Mouse (Mus musculus): ENCODE measurements around the gene Camk1. TPM values are rescaled to one million over a fixed set of nuclear protein-coding genes. Genes with fewer than 3 reads are reported as not detected.

Camk1 gene
- total and polyA plus RNA-seq, 3 experiments = 0.20 to 5.3 (median 1.4) TPM

GRCm38 (mm10) chr6:113373491-113373890 lies 29.7 kb upstream of the Camk1 start:
- H3K9me3 ChIP-seq (replicated peaks; ENCODE audit: low read length) = no peaks in the 10 kb centered on the region
- H3K4me2 ChIP-seq (ENCODE audit: insufficient read depth, low read depth, poor library complexity, severe bottlenecking) = no peak overlapping the region
- no peak overlapping the region for H3K27ac ChIP-seq (ENCODE audit: insufficient read depth, low read depth)

DNA sequence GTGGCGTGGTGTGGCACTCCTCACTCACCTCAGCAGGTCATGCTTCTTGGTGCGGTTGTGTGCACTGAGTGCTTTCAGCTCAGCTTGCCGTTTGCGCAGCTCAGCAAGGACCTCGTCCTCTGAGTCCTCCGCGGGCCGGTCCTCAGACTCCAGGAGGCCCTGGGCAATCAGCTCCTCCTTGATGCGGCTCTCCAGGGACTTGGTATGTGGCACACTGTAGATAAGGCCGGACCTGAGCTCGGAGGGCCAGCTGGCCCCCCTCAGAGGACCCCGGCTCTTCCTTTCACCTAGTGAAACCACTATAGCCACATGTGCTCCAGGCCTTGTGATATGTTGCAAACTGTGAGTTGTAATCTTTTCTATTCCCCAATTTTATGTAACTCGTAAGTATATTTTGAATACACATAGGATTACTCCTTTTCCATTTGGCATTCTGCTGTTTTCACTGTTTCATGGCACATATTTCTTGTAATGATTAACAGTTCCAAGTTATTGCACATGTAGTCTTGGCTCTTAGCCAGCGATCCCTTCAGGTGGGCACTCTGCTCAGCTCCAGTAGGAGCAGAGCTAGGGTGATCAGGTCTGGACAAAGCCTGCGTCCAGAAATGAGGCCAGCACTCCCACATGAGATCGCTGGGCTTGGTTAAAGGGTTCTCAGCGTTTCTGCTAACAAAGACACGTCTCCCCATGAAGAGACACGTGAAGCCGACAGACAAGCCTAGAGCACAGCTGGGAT lies 26.6 kb upstream of the Camk1 start:
- H3K79me2 ChIP-seq (replicated peaks; ENCODE audit: control insufficient read depth, extremely low read depth, insufficient read depth, poor library complexity, severe bottlenecking) = no peaks in the 10 kb centered on the region
- H3K36me3 ChIP-seq (replicated peaks in 1 of 2; ENCODE audit: control insufficient read depth in 1 of 2, insufficient read depth in 1 of 2, low read length in 1 of 2) = peaks cover 66 to 85% of the 10 kb centered on the region in 2 experiments
- no peaks in the 10 kb centered on the region for H3K4me1 ChIP-seq (ENCODE audit: control insufficient read depth in 1 of 2, insufficient read depth in 2 of 2)
- no peak overlapping the region for H3K4me3 ChIP-seq (replicated peaks in 1 of 3; ENCODE audit: low read depth in 2 of 3, low read length in 2 of 3, poor library complexity in 1 of 3)
- no peak for DNase-seq (ENCODE audit: extremely low read depth)
- dilution Hi-C loops (cut with MboI; ENCODE audit: extremely low pct_ligation_motif_present, extremely low pct_unique_long_range_greater_than_20kb, low sequenced_read_pairs) (no loop called here), in situ Hi-C loops (cut with MboI; ENCODE audit: low pct_ligation_motif_present, low pct_unique_long_range_greater_than_20kb, low sequenced_read_pairs) (no loop called here)
- TF ChIP-seq NELFE (IDR thresholded peaks at IDR 0.05; ENCODE audit: low read depth, low read length) = no peak
- TF ChIP-seq HCFC1 (IDR thresholded peaks at IDR 0.05; ENCODE audit: low read depth, low read length) = no peak
- no peak for TF ChIP-seq JUN (IDR thresholded peaks at IDR 0.05; ENCODE audit: insufficient read depth, low read depth, low read length)
- no peak for TF ChIP-seq USF1 (IDR thresholded peaks at IDR 0.05; ENCODE audit: low read depth, low read length)
- no peak for TF ChIP-seq GABPA (IDR thresholded peaks at IDR 0.05; ENCODE audit: insufficient replicate concordance, low read depth, low read length)
- TF ChIP-seq POLR2AphosphoS2 (IDR thresholded peaks at IDR 0.05; ENCODE audit: low read depth, low read length) = no peak
- no peak for TF ChIP-seq POLR2A (IDR thresholded peaks at IDR 0.05; ENCODE audit: low read depth, low read length)
- TF ChIP-seq SIN3A (IDR thresholded peaks at IDR 0.05; ENCODE audit: low read length) = no peak
- H3K9ac ChIP-seq (ENCODE audit: insufficient read depth, low read depth) = no peak overlapping the region
- H3K27me3 ChIP-seq (replicated peaks) = no peaks in the 10 kb centered on the region
- H3K9me3 ChIP-seq (replicated peaks; ENCODE audit: low read length) = no peaks in the 10 kb centered on the region
- no peak overlapping the region for H3K27ac ChIP-seq (ENCODE audit: insufficient read depth, low read depth)
- H3K4me2 ChIP-seq (ENCODE audit: insufficient read depth, low read depth, poor library complexity, severe bottlenecking) = no peak overlapping the region

More at GRCm38 (mm10) chr6:113373491-113373890, 29.7 kb upstream of the Camk1 start:
- Histone ChIP-seq H3K4me1 (ENCODE audit: control insufficient read depth in 1 of 2, insufficient read depth in 2 of 2) (peaks cover 0 to 9% of the 10 kb centered on the region in 2 experiments; a peak in 2 of 4 replicates), H3K79me2 (replicated peaks; ENCODE audit: control insufficient read depth, extremely low read depth, insufficient read depth, poor library complexity, severe bottlenecking) (peaks cover 5% of the 10 kb centered on the region), H3K9ac (ENCODE audit: insufficient read depth, low read depth) (no peak overlapping the region), H3K27me3 (replicated peaks) (no peaks in the 10 kb centered on the region), H3K4me3 (replicated peaks in 1 of 3; ENCODE audit: low read depth in 2 of 3, low read length in 2 of 3, poor library complexity in 1 of 3) (no peak overlapping the region), H3K36me3 (replicated peaks in 1 of 2; ENCODE audit: control insufficient read depth in 1 of 2, insufficient read depth in 1 of 2, low read length in 1 of 2) (peaks cover 58 to 72% of the 10 kb centered on the region in 2 experiments)
- TF ChIP-seq NELFE (IDR thresholded peaks at IDR 0.05; ENCODE audit: low read depth, low read length) (no peak), POLR2AphosphoS2 (IDR thresholded peaks at IDR 0.05; ENCODE audit: low read depth, low read length) (no peak), ZC3H11A (IDR thresholded peaks at IDR 0.05; ENCODE audit: low read depth, low read length) (no peak), MEF2A (IDR thresholded peaks at IDR 0.05; ENCODE audit: borderline replicate concordance, low read depth, low read length) (no peak), IRF4 (IDR thresholded peaks at IDR 0.05; ENCODE audit: low read depth, low read length) (no peak), ELF1 (IDR thresholded peaks at IDR 0.05; ENCODE audit: low read depth, low read length) (no peak), EP300 (IDR thresholded peaks at IDR 0.05; ENCODE audit: low read length) (no peak), HCFC1 (IDR thresholded peaks at IDR 0.05; ENCODE audit: low read depth, low read length) (no peak), TCF12 (IDR thresholded peaks at IDR 0.05; ENCODE audit: low read depth, low read length) (no peak)
- dilution Hi-C loops (cut with MboI; ENCODE audit: extremely low pct_ligation_motif_present, extremely low pct_unique_long_range_greater_than_20kb, low sequenced_read_pairs) (no loop called here), in situ Hi-C loops (cut with MboI; ENCODE audit: low pct_ligation_motif_present, low pct_unique_long_range_greater_than_20kb, low sequenced_read_pairs) (no loop called here)
- no peak for DNase-seq (ENCODE audit: extremely low read depth)
